Mouse (Mus musculus) embryonic fibroblast, embryonic 13.5 days (primary cell): ENCODE data around the gene Krt1.

Source experiments
- CTCF ChIP-seq: IDR thresholded peaks from 2 replicates; pipeline ENCODE4 v1.5.1; 2011; ENCODE audit warnings: mild to moderate bottlenecking, control low read depth, low read length, moderate library complexity, borderline replicate concordance; ENCODE audit not compliant: insufficient read depth
- POLR2A ChIP-seq: IDR thresholded peaks from 2 replicates; pipeline ENCODE4 v1.6.1; 2011; ENCODE audit warnings: low read depth, mild to moderate bottlenecking, control low read depth, low read length, moderate library complexity

GRCm38 (mm10) chr15:101878041-101878440 is 27.4 kb upstream of the Krt1 start:
- TF ChIP-seq POLR2A (no peak), CTCF (no peak)
